Mouse (Mus musculus) limb, embryonic 15.5 days (tissue): ENCODE data around the gene Abhd14b. TPM values are rescaled to one million over a fixed set of nuclear protein-coding genes. Genes with fewer than 3 reads are reported as not detected.

Experiments used
- ATAC-seq: fragments of 200-750 bp; cut with Nextera tagmentation; 2 replicates; pipeline ENCODE4 v1.8.0; 2017; ENCODE audit warnings: low read depth, moderate TSS enrichment; ENCODE audit not compliant: insufficient number of reproducible peaks, low FRiP score, low TSS enrichment
- H3K27ac ChIP-seq: fragments of 300-500 bp; sonication (generic); 2 replicates; pipeline ENCODE4 v1.5.1; 2015; ENCODE audit warnings: moderate library complexity, mild to moderate bottlenecking, inconsistent platforms
- H3K27me3 ChIP-seq: fragments of 300-500 bp; sonication (generic); 2 replicates; pipeline ENCODE4 v1.6.1; 2015; ENCODE audit warnings: inconsistent platforms
- H3K36me3 ChIP-seq: fragments of 300-500 bp; sonication (generic); 2 replicates; pipeline ENCODE4 v1.6.1; 2015; ENCODE audit warnings: inconsistent platforms
- H3K4me1 ChIP-seq: fragments of 300-500 bp; sonication (generic); 2 replicates; pipeline ENCODE4 v1.6.1; 2015; ENCODE audit warnings: inconsistent platforms
- H3K4me2 ChIP-seq: fragments of 300-500 bp; sonication (generic); 2 replicates; pipeline ENCODE4 v1.6.1; 2015; ENCODE audit warnings: mild to moderate bottlenecking, inconsistent platforms
- H3K4me3 ChIP-seq: fragments of 300-500 bp; sonication (generic); 2 replicates; pipeline ENCODE4 v1.5.1; 2015; ENCODE audit warnings: mild to moderate bottlenecking, inconsistent platforms
- H3K9ac ChIP-seq: fragments of 300-500 bp; sonication (generic); 2 replicates; pipeline ENCODE4 v1.6.1; 2015; ENCODE audit warnings: inconsistent platforms
- H3K9me3 ChIP-seq: fragments of 300-500 bp; sonication (generic); 2 replicates; pipeline ENCODE4 v1.6.1; 2016; ENCODE audit warnings: inconsistent platforms
- WGBS: fragments of 180-500 bp; shearing (Covaris S2); methylation state at CpG from one replicate; pipeline ENCODE4 v1.1.7; 2015; 5-methylcytosine and 5-hydroxymethylcytosine counted together
- polyA plus RNA-seq: library from polyadenylated mRNA; unstranded; fragments of >200 nt; fragmentation: Nextera tagmentation; extraction: Ambion mirVana; gene quantifications from 2 replicates; pipeline ENCODE4 v1.2.1, GENCODE M21; 2015

The Abhd14b gene
- polyA plus RNA-seq, 1 experiment from 2014 or later, result 40.8 TPM

DNA sequence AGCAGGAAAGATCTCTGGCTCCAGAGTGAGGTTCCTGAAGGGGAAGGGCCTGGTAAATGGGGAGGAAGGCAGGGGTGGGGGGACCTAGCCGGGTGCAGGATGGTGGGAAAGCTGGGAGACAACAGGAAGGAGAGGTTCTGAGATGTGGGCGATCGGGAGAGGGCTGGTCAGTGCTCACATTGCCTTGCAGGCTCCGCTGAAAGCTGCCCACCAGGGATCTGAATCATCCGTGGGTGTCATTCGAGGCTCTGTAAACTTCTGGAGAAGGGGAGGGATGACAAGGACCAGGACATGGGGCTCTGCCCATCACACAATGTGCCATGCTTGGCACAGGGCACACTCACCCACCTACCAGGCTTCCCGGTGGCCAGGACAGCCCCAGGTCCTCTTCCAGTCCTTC is 13.9 kb upstream of the Abhd14b start:
- Histone ChIP-seq H3K27me3 (no peaks in the 10 kb centered on the region), H3K27ac (no peak overlapping the region; the same call in 1 of the 2 replicates), H3K4me3 (no peak overlapping the region), H3K4me1 (peaks cover 35% of the 10 kb centered on the region), H3K9me3 (no peaks in the 10 kb centered on the region), H3K4me2 (no peak overlapping the region), H3K36me3 (peaks cover 46% of the 10 kb centered on the region), H3K9ac (no peak overlapping the region)
- no peak for ATAC-seq
- 66% methylated on average over 7 of the region's 7 CpGs for WGBS

DNA sequence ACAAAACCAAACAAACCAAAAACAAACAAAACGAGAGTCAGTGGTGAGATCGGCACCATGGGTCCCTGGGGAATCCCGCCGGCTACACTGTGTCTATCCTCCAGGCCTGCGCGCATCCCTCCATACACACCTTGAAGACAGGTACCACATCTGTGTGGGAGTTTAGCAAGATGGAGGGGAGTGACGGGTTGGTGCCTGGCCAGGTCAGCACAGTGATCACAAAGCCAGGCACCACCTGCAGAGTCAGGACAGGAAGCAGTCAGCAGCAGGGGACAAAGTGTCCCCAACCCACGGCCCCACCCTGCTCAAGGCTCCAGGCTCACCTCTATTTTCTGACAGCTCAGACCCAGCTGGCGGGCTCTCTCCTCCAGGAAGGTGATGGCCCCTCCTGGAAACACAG is 10.7 kb upstream of the Abhd14b start:
- Histone ChIP-seq H3K27ac (no peak overlapping the region), H3K4me2 (no peak overlapping the region), H3K27me3 (no peaks in the 10 kb centered on the region), H3K9ac (no peak overlapping the region), H3K4me3 (no peak overlapping the region), H3K9me3 (no peaks in the 10 kb centered on the region), H3K4me1 (peaks cover 28% of the 10 kb centered on the region), H3K36me3 (peaks cover 52% of the 10 kb centered on the region)
- 79% methylated on average over 9 of the region's 9 CpGs for WGBS
- ATAC-seq, result no peak

DNA sequence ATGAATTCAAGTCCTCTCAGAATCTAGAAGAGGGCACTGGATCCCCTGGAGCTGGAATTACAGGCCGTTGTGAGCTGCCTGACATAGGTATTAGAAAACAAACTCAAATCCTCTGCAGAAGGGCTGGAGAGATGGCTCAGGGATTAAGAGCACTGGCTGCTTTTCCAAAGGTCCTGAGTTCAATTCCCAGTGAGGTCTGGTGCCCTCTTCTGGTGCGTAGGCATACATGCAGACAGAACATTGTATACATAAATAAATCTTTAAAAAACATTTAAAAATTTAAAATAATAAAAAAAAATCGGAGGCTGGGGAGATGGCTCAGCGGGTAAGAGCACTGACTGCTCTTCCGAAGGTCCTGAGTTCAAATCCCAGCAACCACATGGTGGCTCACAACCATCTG is 4.6 kb upstream of the Abhd14b start:
- H3K4me1 ChIP-seq, result peaks cover 29% of the 10 kb centered on the region
- no peak overlapping the region for H3K9ac ChIP-seq
- H3K27me3 ChIP-seq, result no peaks in the 10 kb centered on the region
- no peak overlapping the region for H3K27ac ChIP-seq
- no peak for ATAC-seq
- no peak overlapping the region for H3K4me3 ChIP-seq
- no peaks in the 10 kb centered on the region for H3K9me3 ChIP-seq
- peaks cover 18% of the 10 kb centered on the region for H3K36me3 ChIP-seq
- no peak overlapping the region for H3K4me2 ChIP-seq
- 79% methylated on average over 5 of the region's 5 CpGs for WGBS

DNA sequence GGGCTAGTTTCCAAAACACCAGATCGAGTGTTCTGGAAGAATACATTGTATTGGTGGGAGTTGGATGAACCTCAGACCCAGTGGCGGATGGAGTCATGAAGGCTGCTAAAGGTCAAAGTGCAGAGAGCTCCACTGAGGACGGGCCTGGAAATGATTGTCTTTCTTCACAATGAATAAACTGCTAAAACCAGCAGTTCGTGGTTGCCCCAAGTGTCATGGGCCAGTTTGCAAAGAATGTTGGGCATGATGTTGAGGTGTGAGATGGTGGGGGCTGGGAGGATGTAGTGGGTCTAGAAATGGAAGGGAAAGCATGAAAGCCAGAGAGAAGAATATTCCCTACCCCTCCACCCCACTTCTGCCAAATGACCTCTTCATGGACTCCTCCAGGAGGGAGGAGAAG is 2.4 kb upstream of the Abhd14b start:
- WGBS, result 71% methylated on average over 4 of the region's 4 CpGs
- H3K4me2 ChIP-seq, result no peak overlapping the region
- H3K27me3 ChIP-seq, result no peaks in the 10 kb centered on the region
- H3K9ac ChIP-seq, result no peak overlapping the region
- H3K4me3 ChIP-seq, result no peak overlapping the region
- peaks cover 41% of the 10 kb centered on the region for H3K4me1 ChIP-seq
- no peaks in the 10 kb centered on the region for H3K9me3 ChIP-seq
- H3K36me3 ChIP-seq, result peaks cover 17% of the 10 kb centered on the region
- no peak for ATAC-seq
- no peak overlapping the region for H3K27ac ChIP-seq

DNA sequence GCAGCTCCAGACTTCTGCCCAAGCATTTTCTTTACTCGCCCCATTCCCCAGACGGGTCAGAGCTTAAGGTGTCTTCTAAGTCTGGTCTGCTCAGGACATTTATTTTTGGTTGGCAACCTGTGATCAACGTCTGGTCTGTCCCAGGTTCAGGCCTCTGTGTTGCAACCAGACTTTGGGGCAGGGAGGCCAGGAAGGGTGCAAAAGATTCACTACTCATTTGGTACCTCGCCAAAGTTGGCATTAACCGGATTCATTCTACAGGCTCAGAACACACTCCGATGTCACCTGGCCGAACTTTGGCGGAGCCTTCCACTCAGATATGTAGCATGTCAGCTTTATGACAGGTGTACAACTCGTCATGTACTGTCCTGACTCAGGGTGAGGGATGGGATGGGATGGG is 692 bp downstream of the Abhd14b start:
- Histone ChIP-seq H3K27me3 (no peaks in the 10 kb centered on the region), H3K4me2 (peak overlapping the region; percentile 83), H3K27ac (peak overlapping the region; percentile 77), H3K9ac (no peak overlapping the region), H3K36me3 (peaks cover 3% of the 10 kb centered on the region), H3K4me1 (peaks cover 72% of the 10 kb centered on the region), H3K4me3 (peak overlapping the region; percentile 64), H3K9me3 (no peaks in the 10 kb centered on the region)
- 38% methylated on average over 9 of the region's 9 CpGs for WGBS
- no peak for ATAC-seq

DNA sequence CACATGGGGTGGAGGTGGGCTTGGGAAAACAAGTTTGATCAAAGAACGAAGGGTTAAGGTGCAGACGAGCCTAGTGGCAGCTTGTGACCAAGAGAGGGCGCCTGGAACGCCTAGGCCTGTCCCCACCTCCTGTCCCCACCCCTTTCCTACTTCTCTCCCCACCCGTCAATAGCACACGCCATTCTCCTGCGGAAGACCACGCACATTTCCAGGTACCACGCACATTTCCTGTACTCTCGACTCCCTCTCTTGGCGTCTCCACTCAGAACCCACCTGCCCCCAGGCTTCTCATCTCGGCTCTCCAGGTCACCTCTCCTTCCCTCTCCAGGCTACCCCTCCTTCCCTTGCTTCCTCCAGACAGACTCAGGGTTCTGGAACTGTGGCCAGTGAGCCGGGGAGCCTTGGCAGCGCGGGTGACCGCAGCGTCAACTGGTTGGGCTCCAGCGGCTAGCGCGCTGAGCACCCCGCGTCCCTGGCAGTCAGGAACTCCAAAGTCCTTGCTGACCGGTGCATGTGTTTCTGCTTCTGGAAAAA is 1.3 kb downstream of the Abhd14b start:
- no peaks in the 10 kb centered on the region for H3K27me3 ChIP-seq
- peaks cover 77% of the 10 kb centered on the region for H3K4me1 ChIP-seq
- H3K4me2 ChIP-seq, result peak overlapping the region; percentile 83
- WGBS, result under 1% methylated on average over 23 of the region's 23 CpGs
- H3K27ac ChIP-seq, result peak overlapping the region; percentile 77
- peak; percentile 53; the same call in 1 of the 2 replicates for ATAC-seq
- H3K9me3 ChIP-seq, result no peaks in the 10 kb centered on the region
- peak overlapping the region; percentile 64 for H3K4me3 ChIP-seq
- H3K36me3 ChIP-seq, result peaks cover 3% of the 10 kb centered on the region
- H3K9ac ChIP-seq, result peak overlapping the region; percentile 51

DNA sequence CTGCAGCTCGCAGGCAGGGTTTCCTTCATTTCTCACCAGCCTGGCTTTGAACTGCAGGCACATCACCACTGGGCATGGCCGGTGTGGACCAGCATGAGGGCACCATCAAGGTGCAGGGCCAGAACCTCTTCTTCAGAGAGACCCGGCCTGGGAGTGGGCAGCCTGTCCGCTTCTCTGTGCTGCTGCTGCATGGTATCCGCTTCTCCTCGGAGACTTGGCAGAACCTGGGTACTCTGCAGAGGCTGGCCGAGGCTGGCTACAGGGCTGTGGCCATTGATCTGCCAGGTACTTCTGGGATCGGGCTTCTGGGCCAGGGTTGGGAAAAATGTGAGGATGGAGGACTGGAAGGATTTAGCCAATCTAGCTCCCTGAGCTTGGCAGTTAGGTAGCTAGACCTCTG is 2.7 kb downstream of the Abhd14b start:
- peaks cover 85% of the 10 kb centered on the region for H3K4me1 ChIP-seq

DNA sequence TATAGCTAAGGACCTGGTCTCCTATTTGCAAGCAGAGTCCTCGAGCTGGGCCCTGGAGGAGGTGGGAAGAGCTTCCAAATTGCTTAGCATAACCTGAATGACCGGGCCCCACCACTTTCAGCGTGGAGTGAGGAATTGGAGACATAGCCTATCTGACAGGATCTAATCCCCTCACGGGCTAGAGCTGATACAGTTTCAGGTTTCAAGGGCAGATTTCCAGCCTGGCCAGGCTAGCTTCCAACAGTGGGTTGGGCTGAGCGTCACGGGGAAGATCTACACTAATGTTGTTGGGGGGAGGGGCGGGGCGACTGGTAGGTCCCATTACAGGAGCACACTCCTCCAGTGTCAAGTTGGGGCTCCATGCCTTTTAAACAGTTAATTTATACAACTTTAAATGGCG is 3.4 kb downstream of the Abhd14b start:
- H3K36me3 ChIP-seq, result no peaks in the 10 kb centered on the region
- ATAC-seq, result no peak
- no peaks in the 10 kb centered on the region for H3K27me3 ChIP-seq
- H3K9ac ChIP-seq, result no peak overlapping the region
- no peak overlapping the region for H3K4me3 ChIP-seq
- peaks cover 89% of the 10 kb centered on the region for H3K4me1 ChIP-seq
- peak overlapping the region; percentile 17 for H3K4me2 ChIP-seq
- WGBS, result 7% methylated on average over 9 of the region's 9 CpGs
- no peaks in the 10 kb centered on the region for H3K9me3 ChIP-seq
- peak overlapping the region; percentile 19; the same call in 1 of the 2 replicates for H3K27ac ChIP-seq

More for the DNA sequence above, 2.7 kb downstream of the Abhd14b start:
- Histone ChIP-seq H3K9ac (no peak overlapping the region), H3K9me3 (no peaks in the 10 kb centered on the region), H3K27me3 (no peaks in the 10 kb centered on the region), H3K36me3 (peaks cover 3% of the 10 kb centered on the region; the same call in 1 of the 2 replicates), H3K4me3 (no peak overlapping the region), H3K27ac (peak overlapping the region; percentile 19; the same call in 1 of the 2 replicates), H3K4me2 (peak overlapping the region; percentile 7; the same call in 1 of the 2 replicates)
- 83% methylated on average over 8 of the region's 8 CpGs for WGBS
- no peak for ATAC-seq

DNA sequence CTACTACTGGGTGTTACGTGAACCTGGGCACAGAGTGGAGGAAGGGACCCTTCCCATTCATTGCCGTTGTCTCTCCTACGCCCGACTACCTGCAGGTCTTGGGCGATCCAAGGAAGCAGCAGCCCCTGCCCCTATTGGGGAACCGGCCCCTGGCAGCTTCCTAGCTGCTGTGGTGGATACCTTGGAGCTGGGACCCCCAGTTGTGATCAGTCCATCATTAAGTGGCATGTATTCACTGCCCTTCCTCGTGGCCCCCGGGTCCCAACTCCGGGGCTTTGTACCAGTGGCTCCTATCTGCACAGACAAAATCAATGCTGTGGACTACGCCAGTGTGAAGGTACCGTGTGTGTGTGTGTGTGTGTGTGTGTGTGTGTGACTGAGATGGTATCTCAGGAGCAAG is 4.0 kb downstream of the Abhd14b start:
- H3K4me1 ChIP-seq, result peaks cover 89% of the 10 kb centered on the region
- H3K36me3 ChIP-seq, result no peaks in the 10 kb centered on the region
- no peak overlapping the region for H3K9ac ChIP-seq
- 73% methylated on average over 11 of the region's 11 CpGs for WGBS
- no peak overlapping the region for H3K4me3 ChIP-seq
- H3K27me3 ChIP-seq, result no peaks in the 10 kb centered on the region
- H3K4me2 ChIP-seq, result no peak overlapping the region; the same call in 1 of the 2 replicates
- H3K27ac ChIP-seq, result no peak overlapping the region
- ATAC-seq, result no peak
- H3K9me3 ChIP-seq, result no peaks in the 10 kb centered on the region

DNA sequence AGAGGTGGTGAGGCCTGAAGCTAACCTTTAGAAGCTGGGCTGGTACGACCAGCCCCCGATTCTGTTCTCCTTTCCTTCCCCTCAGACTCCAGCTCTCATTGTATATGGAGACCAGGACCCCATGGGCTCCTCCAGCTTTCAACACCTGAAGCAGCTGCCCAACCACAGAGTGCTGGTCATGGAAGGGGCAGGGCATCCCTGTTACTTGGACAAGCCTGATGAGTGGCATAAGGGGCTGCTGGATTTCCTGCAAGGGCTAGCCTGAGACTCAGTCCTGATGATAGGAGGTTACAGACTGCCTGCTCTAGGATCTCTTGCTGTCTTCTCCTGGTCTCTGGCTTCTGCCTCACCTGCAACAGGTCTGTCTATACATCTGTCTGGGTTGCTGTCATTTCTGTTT is 4.6 kb downstream of the Abhd14b start:
- no peaks in the 10 kb centered on the region for H3K27me3 ChIP-seq
- H3K9me3 ChIP-seq, result no peaks in the 10 kb centered on the region
- H3K9ac ChIP-seq, result no peak overlapping the region
- H3K36me3 ChIP-seq, result no peaks in the 10 kb centered on the region
- no peak overlapping the region for H3K27ac ChIP-seq
- 48% methylated on average over 2 of the region's 2 CpGs for WGBS
- H3K4me3 ChIP-seq, result no peak overlapping the region
- H3K4me2 ChIP-seq, result no peak overlapping the region
- peaks cover 89% of the 10 kb centered on the region for H3K4me1 ChIP-seq
- ATAC-seq, result no peak

DNA sequence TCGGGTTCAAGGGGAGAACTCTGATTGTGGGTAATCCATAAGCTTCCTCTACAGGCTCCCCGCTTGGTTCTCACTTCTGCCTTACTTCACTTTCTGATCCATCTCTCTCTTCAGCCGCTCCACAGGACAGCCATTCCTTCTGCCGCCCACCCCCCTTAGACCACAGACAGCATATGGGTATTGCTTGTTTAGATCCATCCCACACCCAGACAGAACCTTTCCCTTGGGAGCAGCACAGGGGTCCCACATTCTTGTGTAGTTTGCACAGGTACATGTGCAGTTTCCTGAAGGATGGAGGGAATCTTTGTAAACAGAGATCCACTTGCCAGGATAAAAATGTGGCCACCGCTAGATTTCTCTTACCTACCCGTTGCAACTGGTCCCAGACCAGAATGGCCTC is 5.1 kb downstream of the Abhd14b start:
- peaks cover 90% of the 10 kb centered on the region for H3K4me1 ChIP-seq
- ATAC-seq, result no peak
- peak overlapping the region; percentile 94; the same call in 1 of the 2 replicates for H3K4me2 ChIP-seq
- H3K27ac ChIP-seq, result no peak overlapping the region
- H3K36me3 ChIP-seq, result 0 out of 2 replicates have a peak, but pooled peaks cover 2% of the 10 kb centered on the region
- H3K9me3 ChIP-seq, result no peaks in the 10 kb centered on the region
- H3K9ac ChIP-seq, result no peak overlapping the region
- H3K4me3 ChIP-seq, result 0 out of 2 replicates have a peak overlapping the region, but pooled peaks have one; percentile 72
- no peaks in the 10 kb centered on the region for H3K27me3 ChIP-seq
- WGBS, result 34% methylated on average over 6 of the region's 6 CpGs

DNA sequence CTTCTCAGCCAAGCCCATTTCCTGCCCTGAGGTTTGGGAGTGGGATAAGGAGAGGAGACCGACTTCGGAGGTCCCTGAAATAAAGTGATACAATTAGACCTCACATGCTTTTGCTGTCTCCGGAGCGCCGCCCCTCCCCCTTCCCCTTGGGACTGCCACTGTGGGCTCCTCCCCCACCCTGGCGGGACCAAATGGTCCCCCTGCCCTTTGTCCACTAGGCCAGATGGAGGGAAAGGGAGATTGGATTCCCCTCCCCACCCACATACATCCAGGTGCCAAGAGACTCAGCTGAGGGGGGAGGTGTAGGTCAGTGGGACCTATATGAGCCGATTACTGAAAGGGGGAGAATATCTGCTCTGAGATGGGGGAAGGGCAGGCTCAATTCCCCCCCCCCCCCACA is 5.6 kb downstream of the Abhd14b start:
- H3K9ac ChIP-seq, result no peak overlapping the region
- H3K4me3 ChIP-seq, result peak overlapping the region; percentile 72
- ATAC-seq, result no peak
- H3K27ac ChIP-seq, result peak overlapping the region; percentile 89; the same call in 1 of the 2 replicates
- H3K36me3 ChIP-seq, result 0 out of 2 replicates have a peak, but pooled peaks cover 2% of the 10 kb centered on the region
- WGBS, result 4% methylated on average over 7 of the region's 7 CpGs
- H3K4me2 ChIP-seq, result peak overlapping the region; percentile 94
- peaks cover 90% of the 10 kb centered on the region for H3K4me1 ChIP-seq
- no peaks in the 10 kb centered on the region for H3K9me3 ChIP-seq
- no peaks in the 10 kb centered on the region for H3K27me3 ChIP-seq
